Mouse (Mus musculus): Measurements from ENCODE around the gene Dnlz. TPM values are rescaled to one million over a fixed set of nuclear protein-coding genes. Genes with fewer than 3 reads are reported as not detected.

Gene Dnlz
- polyA plus RNA-seq, 1 experiment from 2014 or later: 31.9 TPM

GRCm38 (mm10) chr2:26302005-26302503 is 49.9 kb downstream of the Dnlz start:
- ATAC-seq (replicated peaks; ENCODE audit: low FRiP score): no peak
- Histone ChIP-seq H3K9me3 (replicated peaks) (no peaks in the 10 kb centered on the region), H3K27ac (no peak overlapping the region), H3K9ac (no peak overlapping the region), H3K4me1 (peaks cover 13% of the 10 kb centered on the region), H3K36me3 (no peaks in the 10 kb centered on the region), H3K4me2 (no peak overlapping the region), H3K4me3 (replicated peaks) (no peak overlapping the region), H3K27me3 (0 out of 2 replicates have a peak, but pooled peaks cover 10% of the 10 kb centered on the region)
- 79% methylated on average over 10 of the region's 10 CpGs for WGBS

GRCm38 (mm10) chr2:26300808-26301174 is 51.1 kb downstream of the Dnlz start:
- peak; percentile 35; the same call in 1 of the 2 replicates for ATAC-seq (replicated peaks; ENCODE audit: low FRiP score)
- WGBS: 0% methylated on average over 3 of the region's 3 CpGs
- Histone ChIP-seq H3K27ac (no peak overlapping the region), H3K36me3 (no peaks in the 10 kb centered on the region), H3K9ac (no peak overlapping the region), H3K27me3 (0 out of 2 replicates have a peak, but pooled peaks cover 10% of the 10 kb centered on the region), H3K4me3 (replicated peaks) (no peak overlapping the region), H3K4me1 (peaks cover 23% of the 10 kb centered on the region), H3K9me3 (replicated peaks) (no peaks in the 10 kb centered on the region), H3K4me2 (no peak overlapping the region)

- no peak overlapping the region for H3K9ac ChIP-seq
- H3K9me3 ChIP-seq (replicated peaks): no peaks in the 10 kb centered on the region
- H3K4me3 ChIP-seq (replicated peaks): no peak overlapping the region
- ATAC-seq (replicated peaks; ENCODE audit: low FRiP score): no peak; the same call in 1 of the 2 replicates
- no peaks in the 10 kb centered on the region for H3K36me3 ChIP-seq
- H3K27me3 ChIP-seq: 0 out of 2 replicates have a peak, but pooled peaks cover 10% of the 10 kb centered on the region
- no peak overlapping the region for H3K4me2 ChIP-seq
- H3K4me1 ChIP-seq: peaks cover 23% of the 10 kb centered on the region
- no peak overlapping the region for H3K27ac ChIP-seq
- WGBS: 50% methylated on average over 5 of the region's 5 CpGs
Measured at GRCm38 (mm10) chr2:26300161-26300807, 51.6 kb downstream of the Dnlz start.

GRCm38 (mm10) chr2:26299336-26299735 is 52.6 kb downstream of the Dnlz start:
- Histone ChIP-seq H3K9me3 (replicated peaks) (no peaks in the 10 kb centered on the region), H3K27me3 (0 out of 2 replicates have a peak, but pooled peaks cover 10% of the 10 kb centered on the region), H3K9ac (no peak overlapping the region), H3K36me3 (no peaks in the 10 kb centered on the region), H3K27ac (no peak overlapping the region), H3K4me3 (replicated peaks) (no peak overlapping the region), H3K4me1 (peaks cover 23% of the 10 kb centered on the region), H3K4me2 (no peak overlapping the region)
- WGBS: 55% methylated on average over 7 of the region's 7 CpGs
- ATAC-seq (replicated peaks; ENCODE audit: low FRiP score): no peak

- Histone ChIP-seq H3K4me2 (no peak overlapping the region), H3K27ac (no peak overlapping the region), H3K4me1 (peaks cover 23% of the 10 kb centered on the region), H3K4me3 (replicated peaks) (no peak overlapping the region), H3K36me3 (no peaks in the 10 kb centered on the region), H3K9me3 (replicated peaks) (no peaks in the 10 kb centered on the region), H3K9ac (no peak overlapping the region), H3K27me3 (0 out of 2 replicates have a peak, but pooled peaks cover 10% of the 10 kb centered on the region)
- no peak for ATAC-seq (replicated peaks; ENCODE audit: low FRiP score)
- 16% methylated on average over 4 of the region's 4 CpGs for WGBS
Measured at GRCm38 (mm10) chr2:26298856-26299230, 53.1 kb downstream of the Dnlz start.

- H3K9ac ChIP-seq: no peak overlapping the region
- 0 out of 2 replicates have a peak, but pooled peaks have one; percentile 26 for ATAC-seq (replicated peaks; ENCODE audit: low FRiP score)
- 6% methylated on average over 10 of the region's 10 CpGs for WGBS
- no peak overlapping the region for H3K4me3 ChIP-seq (replicated peaks)
- 0 out of 2 replicates have a peak, but pooled peaks cover 10% of the 10 kb centered on the region for H3K27me3 ChIP-seq
- H3K36me3 ChIP-seq: no peaks in the 10 kb centered on the region
- no peak overlapping the region for H3K27ac ChIP-seq
- no peaks in the 10 kb centered on the region for H3K9me3 ChIP-seq (replicated peaks)
- peaks cover 23% of the 10 kb centered on the region for H3K4me1 ChIP-seq
- H3K4me2 ChIP-seq: no peak overlapping the region
Measured at GRCm38 (mm10) chr2:26298208-26298855, 53.6 kb downstream of the Dnlz start.

Other genes starting within 250 kb of the Dnlz start
- gene Nacc2, start 228.9 kb downstream of the Dnlz start, polyA plus RNA-seq (2015; fragmentation: Nextera tagmentation; extraction: Ambion mirVana): 8.7 and 10.5 TPM in 2 replicates
- not detected in 2 replicates for gene Lhx3, start 143.8 kb downstream of the Dnlz start, polyA plus RNA-seq (2015; fragmentation: Nextera tagmentation; extraction: Ambion mirVana)
- 17.5 and 19.6 TPM in 2 replicates for gene Qsox2, start 114.6 kb downstream of the Dnlz start, polyA plus RNA-seq (2015; fragmentation: Nextera tagmentation; extraction: Ambion mirVana)
- gene Ccdc187, start 57.6 kb downstream of the Dnlz start, polyA plus RNA-seq (2015; fragmentation: Nextera tagmentation; extraction: Ambion mirVana): 0.04 TPM in 1 of 2 replicates, not detected in the other
- gene Gpsm1, start 36.6 kb downstream of the Dnlz start, polyA plus RNA-seq (2015; fragmentation: Nextera tagmentation; extraction: Ambion mirVana): 39.6 and 44.4 TPM in 2 replicates
- 1.1 and 1.7 TPM in 2 replicates for gene Card9, start 8.8 kb upstream of the Dnlz start, polyA plus RNA-seq (2015; fragmentation: Nextera tagmentation; extraction: Ambion mirVana)
- gene Snapc4, start 28.5 kb upstream of the Dnlz start, polyA plus RNA-seq (2015; fragmentation: Nextera tagmentation; extraction: Ambion mirVana): 27.9 and 31.3 TPM in 2 replicates
- gene Entr1, start 37.2 kb upstream of the Dnlz start, polyA plus RNA-seq (2015; fragmentation: Nextera tagmentation; extraction: Ambion mirVana): 110 and 115 TPM in 2 replicates
- 113 TPM in 2 replicates for gene Pmpca, start 37.2 kb upstream of the Dnlz start, polyA plus RNA-seq (2015; fragmentation: Nextera tagmentation; extraction: Ambion mirVana)
- 22.4 and 25.8 TPM in 2 replicates for gene Inpp5e, start 57.1 kb upstream of the Dnlz start, polyA plus RNA-seq (2015; fragmentation: Nextera tagmentation; extraction: Ambion mirVana)
- gene Sec16a, start 93.1 kb upstream of the Dnlz start, polyA plus RNA-seq (2015; fragmentation: Nextera tagmentation; extraction: Ambion mirVana): 25.3 and 26.0 TPM in 2 replicates
- gene Notch1, start 164.6 kb upstream of the Dnlz start, polyA plus RNA-seq (2015; fragmentation: Nextera tagmentation; extraction: Ambion mirVana): 22.0 and 24.6 TPM in 2 replicates
- gene Egfl7, start 227.9 kb upstream of the Dnlz start, polyA plus RNA-seq (2015; fragmentation: Nextera tagmentation; extraction: Ambion mirVana): 218 and 219 TPM in 2 replicates
- gene Gm20532, start 234.5 kb upstream of the Dnlz start, polyA plus RNA-seq (2015; fragmentation: Nextera tagmentation; extraction: Ambion mirVana): not detected in 2 replicates